Mouse (Mus musculus): Measurements from ENCODE around the gene Srek1ip1.

Srek1ip1 gene

DNA sequence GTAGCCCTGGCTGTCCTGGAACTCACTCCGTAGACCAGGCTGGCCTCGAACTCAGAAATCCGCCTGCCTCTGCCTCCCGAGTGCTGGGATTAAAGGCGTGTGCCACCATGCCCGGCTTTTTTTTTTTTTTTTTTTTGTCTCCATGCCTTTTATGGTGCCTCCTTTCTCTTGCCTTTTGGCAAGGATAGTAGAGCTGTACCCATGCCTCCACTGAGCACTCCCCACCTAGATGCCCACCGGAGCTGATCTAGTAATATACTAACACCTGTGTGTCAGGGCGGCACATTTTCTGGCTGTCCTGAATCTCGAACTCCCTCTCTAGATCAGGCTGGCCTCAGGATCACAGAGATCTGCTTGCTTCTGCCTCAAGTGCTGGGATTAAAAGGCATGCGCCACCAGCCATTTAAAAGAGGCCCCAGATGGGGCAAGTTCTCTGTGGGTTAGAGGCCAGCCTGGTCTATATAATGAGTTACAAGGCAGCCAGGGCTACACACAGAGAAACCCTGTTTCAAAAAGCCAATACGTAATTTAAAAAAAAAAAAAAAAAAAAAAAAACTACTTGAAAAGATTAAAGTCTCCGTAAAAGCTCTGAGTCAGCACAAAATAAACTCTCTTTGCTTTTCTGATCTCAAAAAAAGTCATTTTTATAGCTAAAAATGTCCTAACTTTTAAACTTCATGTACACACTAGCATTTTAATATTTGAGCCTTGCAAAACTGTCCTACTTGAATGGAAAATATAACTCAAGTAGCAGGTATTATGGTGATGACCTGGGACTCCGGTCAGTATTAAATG is 51.2 kb downstream of the Srek1ip1 start:
- DNase-seq = no peak

DNA sequence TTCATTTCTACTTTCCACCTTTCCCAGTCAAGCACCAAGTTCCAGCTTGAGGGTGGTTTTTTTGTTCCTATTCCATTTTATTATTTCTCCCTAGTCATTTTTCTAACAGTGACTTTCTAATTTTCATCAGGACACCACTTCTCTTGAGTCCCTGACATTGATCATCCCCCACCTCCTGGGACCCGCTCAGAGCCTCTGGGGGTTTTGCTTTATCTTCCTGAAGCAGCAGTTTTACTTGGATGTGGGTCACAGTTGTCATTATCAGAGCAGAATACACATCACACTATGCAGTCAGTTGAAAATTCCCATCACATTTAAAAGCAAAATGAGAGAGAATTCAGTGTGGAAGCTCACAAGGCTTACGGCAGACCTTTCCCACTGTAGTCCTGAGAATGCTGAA is 61.4 kb downstream of the Srek1ip1 start:
- DNase-seq = no peak

DNA sequence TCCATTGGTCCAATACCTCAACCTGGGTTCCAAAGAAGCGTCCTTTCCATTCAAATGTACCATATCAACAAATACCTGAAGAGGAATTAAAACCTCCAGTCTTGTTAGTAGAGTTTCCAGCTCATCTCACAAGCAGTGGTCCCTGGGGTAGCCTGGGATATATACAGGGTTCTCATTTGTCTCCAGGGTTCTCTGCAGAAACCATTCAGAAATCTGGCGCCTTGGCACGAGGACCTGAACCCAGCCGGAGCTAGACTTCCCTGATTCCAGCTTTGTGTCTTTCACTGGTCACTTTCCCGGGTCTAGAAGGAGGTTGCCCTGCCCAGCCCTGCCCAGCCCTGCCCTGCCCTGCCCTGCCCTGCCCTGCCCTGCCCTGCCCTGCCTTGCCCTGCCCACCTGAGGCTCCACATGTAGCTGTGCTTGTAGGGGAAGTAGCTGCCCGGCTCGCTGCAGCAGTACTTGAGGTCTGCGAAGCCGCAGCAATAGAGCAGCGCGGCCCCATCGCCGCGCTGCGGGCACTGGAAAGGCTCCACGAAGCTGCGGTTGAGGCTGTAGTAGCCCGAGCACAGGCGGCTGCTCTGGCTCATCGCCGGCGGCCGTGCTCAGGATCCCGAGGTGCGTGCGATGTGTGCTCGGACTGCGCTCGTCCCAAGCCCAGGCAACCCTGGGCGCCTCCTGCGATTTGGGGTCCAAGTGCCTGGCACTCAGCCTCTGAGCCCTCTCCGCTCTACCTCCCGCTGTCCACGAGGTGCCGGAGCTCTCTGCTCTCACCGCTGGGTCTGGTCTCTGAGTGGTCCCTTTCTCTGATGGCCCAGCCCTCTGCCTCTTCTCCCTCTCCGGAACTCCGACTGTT is 71.1 kb downstream of the Srek1ip1 start, which contains the start of gene Shisal2b:
Gene Shisal2b, minus strand, starts transcription at position 767 of the 853 bp plus-strand sequence.
- DNase-seq = peak; percentile 1 to 46

DNA sequence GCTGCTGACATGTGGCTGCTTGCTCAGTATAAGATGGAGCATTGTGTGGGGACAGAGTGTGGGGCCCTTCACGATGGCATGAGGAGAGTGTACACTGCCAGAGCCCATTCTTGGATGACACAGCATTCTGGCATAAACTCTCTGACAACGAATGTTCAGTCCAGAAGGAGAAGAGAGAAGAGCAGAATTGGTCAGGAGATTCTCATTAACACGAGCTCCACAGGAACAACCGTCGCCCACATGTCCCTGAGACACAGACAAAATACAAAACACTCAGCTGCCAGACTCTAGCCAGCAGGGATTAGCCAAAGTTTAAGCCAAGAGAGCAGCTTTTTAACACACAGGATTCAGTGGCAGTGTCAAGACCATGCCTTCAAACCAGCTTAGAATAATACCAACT is 74.4 kb downstream of the Srek1ip1 start:
- DNase-seq = no peak

DNA sequence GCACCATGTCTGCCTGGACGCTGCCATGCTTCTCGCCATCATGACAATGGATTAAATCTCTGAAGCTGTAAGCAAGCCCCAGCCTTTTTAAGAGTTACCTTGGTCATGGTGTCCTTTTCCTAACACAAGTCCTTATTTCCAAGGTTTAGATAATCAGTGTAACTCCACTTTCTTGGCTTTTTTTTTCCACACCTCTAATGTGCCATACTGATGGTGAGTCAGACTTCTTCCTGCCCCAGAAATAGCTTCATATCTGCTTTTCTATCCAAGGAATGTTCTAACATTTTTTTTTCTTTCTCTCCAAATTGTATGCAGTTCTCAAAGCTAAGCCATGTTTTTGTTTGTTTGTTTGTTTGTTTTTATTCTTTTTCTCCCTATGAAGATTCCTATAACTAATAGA is 77.6 kb downstream of the Srek1ip1 start:
- DNase-seq = no peak

DNA sequence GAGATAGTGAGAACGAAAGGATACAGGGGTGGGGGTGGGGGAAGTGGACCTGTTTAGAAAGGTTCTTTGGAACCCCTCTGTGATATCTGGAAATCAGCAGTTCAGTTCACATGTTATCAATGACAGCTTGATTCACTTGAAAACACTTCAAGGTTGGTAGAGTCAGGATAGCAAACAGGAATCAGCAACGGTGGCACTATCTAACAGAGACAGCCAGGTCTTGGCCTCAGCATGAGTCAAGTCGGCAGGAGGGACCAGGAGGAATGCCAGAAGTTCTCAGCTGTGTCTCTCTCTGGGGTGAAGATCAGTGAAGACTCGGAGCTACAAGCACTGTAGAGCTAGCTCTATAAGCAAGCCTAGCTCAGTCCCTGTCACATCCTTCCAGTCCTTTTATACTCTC is 86.2 kb downstream of the Srek1ip1 start:
- DNase-seq = no peak

DNA sequence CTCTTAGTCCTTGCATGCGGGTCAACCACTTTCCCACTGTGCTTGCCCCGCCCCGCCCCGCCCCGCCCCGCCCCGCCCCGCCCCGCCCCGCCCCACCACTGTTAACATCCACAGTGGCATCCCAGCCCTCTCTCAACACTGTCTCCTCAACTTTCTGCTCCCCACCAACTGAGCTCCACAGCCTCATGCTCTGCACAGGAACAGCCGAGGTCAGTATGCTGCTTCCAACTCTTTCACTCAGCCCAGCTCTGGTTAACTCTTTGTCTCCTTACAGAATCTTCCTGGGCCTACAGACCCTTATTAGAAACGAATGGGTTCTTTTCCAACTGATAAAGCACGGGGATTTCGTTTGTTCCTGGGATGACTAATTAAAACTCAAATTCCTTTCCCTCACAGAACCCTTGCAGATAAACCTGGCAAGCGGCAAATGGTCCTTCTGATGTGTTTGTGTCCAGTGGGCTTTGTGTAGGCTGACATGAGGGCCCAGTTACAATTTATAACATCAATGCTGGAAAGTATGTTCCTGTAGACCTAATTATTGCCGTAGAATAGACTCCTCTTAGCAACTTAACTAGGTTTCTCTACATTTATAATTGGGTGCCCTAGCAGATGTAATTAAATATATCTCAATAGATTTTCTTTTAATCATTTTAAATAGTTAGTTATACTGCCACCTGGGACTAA is 91.4 kb downstream of the Srek1ip1 start:
- no peak for DNase-seq

DNA sequence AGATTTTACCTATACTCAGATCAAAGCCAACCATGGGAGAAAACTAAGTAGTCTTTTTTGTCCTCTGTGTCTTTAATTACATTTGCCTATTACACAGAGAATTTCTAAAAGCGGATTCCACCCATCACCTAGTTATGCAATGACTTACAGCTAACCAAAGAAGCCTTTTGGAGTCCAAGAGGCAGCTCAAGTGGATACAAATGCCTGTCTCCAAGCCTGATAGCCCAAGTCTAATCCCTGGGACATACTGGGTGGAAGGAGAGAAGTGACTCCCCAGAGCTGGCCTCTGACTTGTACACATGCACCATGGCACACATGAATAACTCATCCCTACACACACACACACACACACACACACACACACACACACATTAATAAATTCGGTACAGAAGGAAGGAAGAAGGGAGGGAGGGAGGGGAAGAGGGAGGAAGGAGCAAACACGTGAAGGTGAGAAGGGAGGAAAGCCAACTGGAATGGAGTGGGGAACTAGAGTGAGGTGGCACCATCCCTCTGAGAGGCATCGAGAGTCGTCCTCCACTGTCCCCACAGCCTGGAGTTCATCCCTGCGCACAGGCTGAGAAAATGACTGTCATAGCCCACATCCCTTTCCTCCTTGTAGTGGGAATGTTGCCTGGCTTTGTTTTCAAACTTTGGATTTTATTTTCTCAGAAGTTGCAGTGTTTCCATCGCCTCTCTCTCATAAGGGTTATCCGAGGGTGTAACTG is 94.2 kb downstream of the Srek1ip1 start:
- DNase-seq = no peak
